Mouse (Mus musculus): Measurements from ENCODE around the gene Utp4. TPM values are rescaled to one million over a fixed set of nuclear protein-coding genes. Genes with fewer than 3 reads are reported as not detected.

The Utp4 gene
- polyA plus RNA-seq, 1 experiment from 2014 or later: 57.4 TPM

DNA sequence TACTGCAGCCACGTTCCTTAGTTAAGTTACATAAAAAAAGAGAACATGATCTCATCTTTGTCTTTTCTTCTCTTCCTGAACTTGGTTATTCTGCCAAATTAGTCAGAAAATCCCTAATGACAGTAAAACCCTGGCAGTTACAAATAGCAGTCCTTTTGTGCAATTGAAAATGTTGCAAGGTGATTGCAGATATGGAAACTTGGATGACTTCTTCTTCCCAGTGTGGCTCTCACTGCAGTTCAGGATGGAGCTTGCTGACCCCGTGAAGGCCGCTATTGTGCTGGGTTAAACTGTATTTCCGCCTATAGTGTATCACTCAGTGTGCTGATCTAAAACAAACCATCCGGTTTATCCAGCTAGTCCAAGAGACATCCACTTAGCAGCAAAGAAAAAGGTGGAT is 78.5 kb downstream of the Utp4 start:
- H3K4me3 ChIP-seq (replicated peaks): no peak overlapping the region
- no peaks in the 10 kb centered on the region for H3K9me3 ChIP-seq (replicated peaks)
- ATAC-seq (ENCODE audit: low read depth) (no peak), DNase-seq (no peak)
- H3K4me1 ChIP-seq (replicated peaks): no peaks in the 10 kb centered on the region
- 63% methylated on average over 5 of the region's 5 CpGs for WGBS (ENCODE audit: insufficient replicate concordance)
- no peak overlapping the region for H3K4me2 ChIP-seq
- H3K9ac ChIP-seq: no peak overlapping the region
- H3K27me3 ChIP-seq: no peaks in the 10 kb centered on the region
- no peak overlapping the region for H3K27ac ChIP-seq
- no peaks in the 10 kb centered on the region for H3K36me3 ChIP-seq

Other genes starting within 250 kb of the Utp4 start
- 3.8 and 4.5 TPM in 2 replicates for gene Tango6, start 210.6 kb upstream of the Utp4 start, polyA plus RNA-seq (2015; fragmentation: Nextera tagmentation; extraction: Ambion mirVana)
- gene Has3, start 23.4 kb upstream of the Utp4 start, polyA plus RNA-seq (2015; fragmentation: Nextera tagmentation; extraction: Ambion mirVana): 0.02 TPM in 1 of 2 replicates, not detected in the other
- 1.4 and 1.6 TPM in 2 replicates for gene Sntb2, start 42.1 kb downstream of the Utp4 start, polyA plus RNA-seq (2015; fragmentation: Nextera tagmentation; extraction: Ambion mirVana)
- 26.8 and 29.5 TPM in 2 replicates for gene Vps4a, start 137.6 kb downstream of the Utp4 start, polyA plus RNA-seq (2015; fragmentation: Nextera tagmentation; extraction: Ambion mirVana)
- 26.1 and 26.4 TPM in 2 replicates for gene Pdf, start 155.0 kb downstream of the Utp4 start, polyA plus RNA-seq (2015; fragmentation: Nextera tagmentation; extraction: Ambion mirVana)
- gene Cog8, start 163.1 kb downstream of the Utp4 start, polyA plus RNA-seq (2015; fragmentation: Nextera tagmentation; extraction: Ambion mirVana): 21.4 and 23.0 TPM in 2 replicates
- gene Nip7, start 163.2 kb downstream of the Utp4 start, polyA plus RNA-seq (2015; fragmentation: Nextera tagmentation; extraction: Ambion mirVana): 72.5 TPM in 2 replicates
- 4.1 and 4.4 TPM in 2 replicates for gene Tmed6, start 172.0 kb downstream of the Utp4 start, polyA plus RNA-seq (2015; fragmentation: Nextera tagmentation; extraction: Ambion mirVana)
- gene Terf2, start 202.9 kb downstream of the Utp4 start, polyA plus RNA-seq (2015; fragmentation: Nextera tagmentation; extraction: Ambion mirVana): 8.1 and 9.3 TPM in 2 replicates